Mouse (Mus musculus): ENCODE measurements at regions not wholly inside any gene's neighbourhood (a gene's known extent, or its start where the extent isn't known, plus 50 kb on each side); places are given as distances from the start of the nearest gene placed in this dataset.

DNA sequence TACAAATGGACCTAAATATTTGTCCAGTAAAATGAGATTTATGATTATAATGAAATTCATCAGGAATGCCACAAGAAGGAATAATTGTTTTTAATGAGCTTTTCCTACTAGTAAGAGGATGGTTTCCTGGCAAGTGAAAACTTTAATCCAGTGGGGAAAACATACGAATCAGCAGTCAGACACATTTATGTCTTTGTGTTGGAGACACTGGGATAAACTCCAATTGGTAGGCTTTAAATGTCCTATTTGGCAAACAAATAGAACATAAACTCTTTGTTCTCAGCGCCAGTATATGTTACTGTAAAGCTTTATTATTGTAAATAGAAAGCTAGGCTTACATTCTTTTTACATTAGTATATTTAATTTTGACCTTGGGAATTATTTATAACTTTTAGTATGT lies 127.0 kb downstream of the Gm5447 start:
- 0 out of 2 replicates have a peak, but pooled peaks cover 2% of the 10 kb centered on the region for H3K4me1 ChIP-seq
- H3K36me3 ChIP-seq: no peaks in the 10 kb centered on the region
- H3K9ac ChIP-seq: no peak overlapping the region
- no peak overlapping the region for H3K4me2 ChIP-seq
- no peak overlapping the region for H3K27ac ChIP-seq
- 43% methylated on average over 2 of the region's 2 CpGs for WGBS
- H3K4me3 ChIP-seq: no peak overlapping the region
- H3K27me3 ChIP-seq: no peaks in the 10 kb centered on the region
- H3K9me3 ChIP-seq: no peaks in the 10 kb centered on the region
- peak; percentile 57; the same call in 1 of the 2 replicates for ATAC-seq (ENCODE audit: borderline replicate concordance, extremely low read depth, low FRiP score, low TSS enrichment)

DNA sequence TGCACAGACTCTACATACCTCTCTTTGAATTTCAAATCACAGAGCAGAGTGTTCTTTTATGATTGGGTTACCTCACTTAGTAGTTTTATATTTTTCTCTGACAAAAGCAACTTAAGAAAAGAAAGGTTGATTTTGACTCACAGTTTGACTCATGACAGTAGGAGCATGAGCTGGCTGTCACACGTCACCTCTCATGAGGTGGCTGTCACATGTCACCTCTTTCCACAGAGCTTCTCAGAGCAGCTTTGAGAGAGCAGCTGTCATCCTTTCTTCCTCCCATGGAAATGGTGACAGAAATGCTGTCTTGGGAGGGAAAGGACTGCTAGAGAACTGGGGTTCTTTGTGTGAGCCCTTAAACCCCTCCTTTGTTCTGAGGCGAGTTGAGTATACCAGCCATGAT lies 133.4 kb downstream of the Gm5447 start:
- no peak for ATAC-seq (ENCODE audit: borderline replicate concordance, extremely low read depth, low FRiP score, low TSS enrichment)

DNA sequence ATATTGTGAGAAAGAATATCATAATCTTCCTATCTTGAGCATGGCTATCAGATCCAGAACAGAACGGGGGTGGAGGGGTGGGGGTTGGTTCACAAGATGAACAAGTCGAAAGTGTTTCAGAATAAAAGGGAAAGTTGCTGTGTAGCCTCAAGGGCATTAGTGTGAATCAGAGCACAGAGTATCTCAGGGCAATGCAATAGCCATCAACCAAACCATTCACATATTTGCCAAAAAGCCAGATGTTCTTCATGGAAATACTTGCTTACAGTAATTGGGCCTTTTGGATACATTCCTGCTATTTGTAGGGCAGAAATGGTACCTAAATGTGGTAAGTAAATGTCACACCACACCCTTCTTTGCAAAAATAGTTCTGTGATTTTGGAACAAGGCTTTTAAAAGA lies 135.2 kb downstream of the Gm5447 start:
- 60% methylated on average over 2 of the region's 2 CpGs for WGBS
- Histone ChIP-seq H3K27ac (no peak overlapping the region), H3K9me3 (no peaks in the 10 kb centered on the region), H3K4me2 (no peak overlapping the region), H3K27me3 (no peaks in the 10 kb centered on the region), H3K36me3 (no peaks in the 10 kb centered on the region), H3K9ac (no peak overlapping the region), H3K4me3 (no peak overlapping the region), H3K4me1 (no peaks in the 10 kb centered on the region)
- ATAC-seq (ENCODE audit: borderline replicate concordance, extremely low read depth, low FRiP score, low TSS enrichment): no peak

More for the DNA sequence above, 133.4 kb downstream of the Gm5447 start:
- Histone ChIP-seq H3K27ac (no peak overlapping the region), H3K27me3 (no peaks in the 10 kb centered on the region), H3K36me3 (no peaks in the 10 kb centered on the region), H3K4me1 (no peaks in the 10 kb centered on the region), H3K9me3 (no peaks in the 10 kb centered on the region), H3K4me2 (no peak overlapping the region), H3K4me3 (no peak overlapping the region), H3K9ac (no peak overlapping the region)
- 61% methylated on average over 2 of the region's 2 CpGs for WGBS

DNA sequence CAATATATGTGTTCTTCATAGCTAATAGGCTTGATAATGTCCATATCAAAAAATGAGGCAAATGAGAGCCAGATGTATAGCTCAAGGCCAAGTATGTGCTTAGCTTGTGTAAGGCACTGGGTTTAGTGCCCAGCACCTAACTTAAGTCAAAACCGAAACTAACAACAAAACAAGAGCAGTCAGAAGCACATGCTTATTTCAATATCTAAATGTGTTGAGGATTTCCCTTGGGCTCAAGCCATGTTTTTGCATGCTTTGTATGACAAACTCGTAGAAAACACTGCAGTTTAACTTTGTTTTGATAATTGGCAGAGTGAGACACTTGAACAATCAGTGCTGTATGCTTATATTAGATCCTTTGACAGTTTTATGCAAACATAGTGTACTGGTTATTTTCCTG lies 148.7 kb downstream of the Gm5447 start:
- 28% methylated on average over 2 of the region's 2 CpGs for WGBS
- ATAC-seq (ENCODE audit: borderline replicate concordance, extremely low read depth, low FRiP score, low TSS enrichment): peak; percentile 52; the same call in 1 of the 2 replicates
- H3K9me3 ChIP-seq: no peaks in the 10 kb centered on the region
- H3K9ac ChIP-seq: no peak overlapping the region
- H3K36me3 ChIP-seq: no peaks in the 10 kb centered on the region
- no peaks in the 10 kb centered on the region for H3K27me3 ChIP-seq
- H3K4me3 ChIP-seq: no peak overlapping the region
- no peak overlapping the region for H3K4me2 ChIP-seq
- H3K4me1 ChIP-seq: no peaks in the 10 kb centered on the region
- peak overlapping the region; percentile 44; the same call in 1 of the 2 replicates for H3K27ac ChIP-seq

DNA sequence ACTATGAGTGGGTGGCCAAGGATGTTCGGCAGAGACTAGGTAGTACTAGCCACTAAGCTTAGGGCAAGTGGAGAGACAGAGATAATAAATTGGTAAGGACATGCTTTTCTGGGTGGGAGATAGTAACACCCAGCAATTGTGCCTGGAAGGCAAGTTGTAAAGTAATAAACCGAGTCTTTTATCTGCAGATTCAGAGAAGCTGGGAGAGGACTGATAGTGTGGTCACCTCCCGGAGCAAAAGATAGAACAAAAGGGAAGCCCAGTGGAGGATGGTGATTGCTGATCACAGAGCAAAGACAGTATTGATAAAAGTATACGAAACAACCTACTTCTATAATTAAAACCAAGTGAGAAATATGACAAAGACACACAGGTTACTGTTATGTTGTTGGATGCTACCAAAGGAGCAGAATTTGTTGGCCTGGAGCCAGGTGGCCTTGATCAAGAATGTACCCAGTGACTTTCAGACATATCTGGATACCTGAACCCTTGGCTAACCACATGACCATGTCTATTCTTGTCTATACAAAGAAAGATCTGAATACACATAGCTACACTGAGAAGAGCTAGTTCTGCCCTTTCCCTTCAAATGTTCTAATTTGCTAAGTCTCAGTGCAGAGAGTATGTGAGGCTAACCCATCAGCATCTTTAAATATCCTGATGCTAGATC lies 150.7 kb downstream of the Gm5447 start:
- Histone ChIP-seq H3K9ac (no peak overlapping the region), H3K4me2 (no peak overlapping the region), H3K27ac (no peak overlapping the region), H3K9me3 (no peaks in the 10 kb centered on the region), H3K4me3 (no peak overlapping the region), H3K4me1 (no peaks in the 10 kb centered on the region), H3K36me3 (no peaks in the 10 kb centered on the region), H3K27me3 (no peaks in the 10 kb centered on the region)
- 82% methylated on average over 4 of the region's 4 CpGs for WGBS
- ATAC-seq (ENCODE audit: borderline replicate concordance, extremely low read depth, low FRiP score, low TSS enrichment): no peak

DNA sequence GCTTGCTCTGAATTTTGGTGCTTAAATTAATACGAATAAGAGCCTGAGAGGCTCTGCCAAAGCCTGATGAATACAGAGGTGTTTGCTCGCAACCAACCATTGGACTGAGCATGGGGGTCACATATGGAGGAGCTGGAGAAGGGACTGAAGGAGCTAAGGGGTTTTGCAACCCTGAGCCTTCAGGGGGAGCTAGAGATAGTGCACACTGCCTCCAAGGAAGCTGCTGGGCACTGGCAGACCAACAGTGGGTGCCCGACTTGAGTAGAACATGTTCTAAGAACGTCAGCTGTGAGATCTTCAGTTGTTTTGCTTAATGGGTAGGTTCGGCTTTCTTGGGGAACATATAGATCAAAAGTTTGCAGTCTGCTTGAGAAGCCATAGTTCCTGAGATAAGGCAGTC lies 158.5 kb downstream of the Gm5447 start:
- H3K27me3 ChIP-seq: no peaks in the 10 kb centered on the region
- no peak overlapping the region for H3K4me2 ChIP-seq
- WGBS: 90% methylated on average over 5 of the region's 5 CpGs
- H3K36me3 ChIP-seq: no peaks in the 10 kb centered on the region
- no peak for ATAC-seq (ENCODE audit: borderline replicate concordance, extremely low read depth, low FRiP score, low TSS enrichment)
- no peaks in the 10 kb centered on the region for H3K9me3 ChIP-seq
- no peaks in the 10 kb centered on the region for H3K4me1 ChIP-seq
- no peak overlapping the region for H3K4me3 ChIP-seq
- H3K27ac ChIP-seq: no peak overlapping the region
- H3K9ac ChIP-seq: no peak overlapping the region

DNA sequence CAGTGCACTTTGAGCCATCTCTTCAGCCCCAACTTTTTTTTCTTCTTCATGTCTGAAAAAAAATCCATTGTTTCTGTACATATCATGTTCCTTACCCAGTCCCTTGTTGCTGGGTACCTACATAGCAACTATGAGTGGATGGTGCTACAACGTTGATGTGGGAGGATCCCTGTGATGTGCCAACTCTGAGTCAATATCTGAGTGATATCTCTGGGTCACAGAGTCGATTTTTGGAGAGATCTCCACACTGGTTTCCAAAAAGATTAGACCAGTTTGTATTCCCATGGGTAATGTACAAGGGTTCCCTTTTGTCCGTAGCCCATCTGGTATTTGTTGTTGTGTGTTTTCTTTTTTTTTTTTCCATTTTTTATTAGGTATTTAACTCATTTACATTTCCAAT lies 165.7 kb downstream of the Gm5447 start:
- no peak overlapping the region for H3K9ac ChIP-seq
- H3K4me2 ChIP-seq: no peak overlapping the region
- no peak overlapping the region for H3K27ac ChIP-seq
- H3K4me3 ChIP-seq: no peak overlapping the region
- no peak for ATAC-seq (ENCODE audit: borderline replicate concordance, extremely low read depth, low FRiP score, low TSS enrichment)
- H3K9me3 ChIP-seq: no peaks in the 10 kb centered on the region
- 76% methylated on average over 3 of the region's 3 CpGs for WGBS
- no peaks in the 10 kb centered on the region for H3K4me1 ChIP-seq
- H3K27me3 ChIP-seq: no peaks in the 10 kb centered on the region
- H3K36me3 ChIP-seq: no peaks in the 10 kb centered on the region

DNA sequence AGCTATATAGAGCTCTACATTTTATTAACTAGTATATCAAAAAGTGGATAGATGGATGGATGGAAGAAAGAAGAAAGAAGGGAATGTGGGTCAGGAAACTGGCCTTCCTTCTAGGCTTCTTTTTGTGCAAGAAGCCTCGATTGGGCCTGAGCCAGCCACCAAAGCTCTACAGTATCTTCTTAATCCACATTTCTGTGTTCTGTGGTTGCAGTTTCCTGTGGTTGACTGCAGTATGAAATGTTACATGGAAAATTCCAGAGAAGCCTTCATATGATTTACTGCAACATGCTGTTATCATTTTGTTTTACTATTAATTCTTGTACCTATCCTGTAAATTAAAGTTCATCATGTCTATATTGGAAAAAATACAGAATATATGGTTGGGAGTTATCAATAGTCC lies 173.3 kb downstream of the Gm5447 start:
- no peak overlapping the region for H3K4me3 ChIP-seq
- no peaks in the 10 kb centered on the region for H3K4me1 ChIP-seq
- no peaks in the 10 kb centered on the region for H3K27me3 ChIP-seq
- no peak overlapping the region for H3K9ac ChIP-seq
- no peak overlapping the region for H3K27ac ChIP-seq
- ATAC-seq (ENCODE audit: borderline replicate concordance, extremely low read depth, low FRiP score, low TSS enrichment): no peak
- no peaks in the 10 kb centered on the region for H3K36me3 ChIP-seq
- H3K4me2 ChIP-seq: no peak overlapping the region
- H3K9me3 ChIP-seq: no peaks in the 10 kb centered on the region
- 58% methylated on average over 1 of the region's 1 CpGs for WGBS

DNA sequence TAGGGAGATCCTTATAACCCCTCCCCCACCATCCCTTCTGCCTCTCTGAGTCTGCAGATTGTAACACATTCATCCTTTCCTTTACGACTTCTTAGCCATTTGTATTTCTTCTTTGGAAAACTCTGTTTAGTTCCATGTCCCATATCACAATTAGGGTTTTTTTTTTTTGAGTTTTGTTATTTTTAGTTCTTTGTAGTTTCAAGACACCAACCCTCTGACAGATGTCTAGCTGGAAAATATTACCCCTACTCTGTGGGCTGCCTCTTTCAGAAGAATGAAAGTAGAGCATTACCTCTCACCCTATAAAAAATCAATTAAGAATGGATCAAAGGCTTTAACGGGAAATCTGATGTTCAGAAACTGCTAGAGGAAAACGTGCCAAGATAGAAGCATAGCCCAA lies 180.1 kb downstream of the Gm5447 start:
- Histone ChIP-seq H3K27me3 (no peaks in the 10 kb centered on the region), H3K9ac (no peak overlapping the region), H3K4me1 (no peaks in the 10 kb centered on the region), H3K9me3 (no peaks in the 10 kb centered on the region), H3K4me3 (no peak overlapping the region), H3K4me2 (no peak overlapping the region), H3K36me3 (no peaks in the 10 kb centered on the region), H3K27ac (no peak overlapping the region)
- ATAC-seq (ENCODE audit: borderline replicate concordance, extremely low read depth, low FRiP score, low TSS enrichment): no peak
- 33% methylated on average over 3 of the region's 3 CpGs for WGBS

DNA sequence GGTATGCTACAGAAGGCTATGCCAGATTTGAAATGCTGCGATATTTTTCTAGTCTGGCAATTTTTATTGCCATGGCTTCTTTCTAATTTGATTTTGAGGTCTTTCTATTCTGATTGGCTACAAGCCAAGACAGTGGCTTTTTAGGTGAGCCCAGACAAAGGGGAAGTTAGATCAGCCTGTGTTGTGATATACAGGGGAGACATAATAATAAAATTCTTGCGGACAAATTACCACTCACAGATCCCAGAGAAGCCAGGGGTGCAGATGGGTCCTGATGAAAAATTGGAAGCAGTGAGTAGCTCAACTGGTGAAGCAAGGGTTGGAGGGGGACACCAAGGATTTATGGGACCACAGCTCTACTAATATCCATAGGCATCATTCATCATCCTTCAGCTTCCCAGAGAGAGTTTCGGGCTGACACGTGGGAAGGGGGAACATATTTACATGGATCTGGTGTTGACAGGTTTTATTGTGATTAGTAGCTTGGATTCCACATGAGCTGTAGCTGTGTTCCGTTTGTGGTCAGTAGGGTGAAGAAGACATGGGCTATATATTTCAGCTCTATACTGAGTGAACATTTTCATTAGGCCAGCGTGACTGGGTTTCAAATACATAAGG lies 190.0 kb downstream of the Gm5447 start:
- H3K9ac ChIP-seq: no peak overlapping the region
- H3K9me3 ChIP-seq: no peaks in the 10 kb centered on the region
- H3K4me3 ChIP-seq: no peak overlapping the region
- H3K27ac ChIP-seq: no peak overlapping the region
- WGBS: 67% methylated on average over 6 of the region's 6 CpGs
- H3K4me1 ChIP-seq: peaks cover 25% of the 10 kb centered on the region
- H3K36me3 ChIP-seq: no peaks in the 10 kb centered on the region
- H3K4me2 ChIP-seq: no peak overlapping the region
- no peak for ATAC-seq (ENCODE audit: borderline replicate concordance, extremely low read depth, low FRiP score, low TSS enrichment)
- H3K27me3 ChIP-seq: no peaks in the 10 kb centered on the region

DNA sequence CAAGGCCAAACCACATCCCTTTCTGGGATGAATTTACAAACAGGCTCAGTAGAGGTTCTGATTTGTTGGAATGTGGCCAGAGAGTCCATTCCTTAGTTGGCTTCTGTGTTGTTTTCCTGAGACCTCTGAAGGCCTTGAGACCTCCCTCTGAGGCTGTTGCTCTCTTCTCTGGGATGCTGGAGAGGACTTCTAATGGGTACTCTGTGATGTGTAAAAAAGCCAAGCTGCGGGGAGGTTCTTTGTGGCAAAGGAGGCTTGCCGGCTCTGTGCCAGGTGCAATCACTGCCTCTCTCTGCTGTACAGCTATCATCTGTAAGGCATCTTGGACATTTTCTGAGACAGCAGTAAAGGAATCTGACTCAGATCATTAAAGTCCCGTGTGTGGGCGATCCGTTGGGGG lies 192.3 kb downstream of the Gm5447 start:
- no peak overlapping the region for H3K27ac ChIP-seq
- H3K4me3 ChIP-seq: no peak overlapping the region
- no peaks in the 10 kb centered on the region for H3K36me3 ChIP-seq
- no peak overlapping the region for H3K9ac ChIP-seq
- H3K4me1 ChIP-seq: peaks cover 25% of the 10 kb centered on the region
- peak; percentile 62 for ATAC-seq (ENCODE audit: borderline replicate concordance, extremely low read depth, low FRiP score, low TSS enrichment)
- 42% methylated on average over 5 of the region's 5 CpGs for WGBS
- H3K27me3 ChIP-seq: no peaks in the 10 kb centered on the region
- H3K9me3 ChIP-seq: no peaks in the 10 kb centered on the region
- H3K4me2 ChIP-seq: no peak overlapping the region

DNA sequence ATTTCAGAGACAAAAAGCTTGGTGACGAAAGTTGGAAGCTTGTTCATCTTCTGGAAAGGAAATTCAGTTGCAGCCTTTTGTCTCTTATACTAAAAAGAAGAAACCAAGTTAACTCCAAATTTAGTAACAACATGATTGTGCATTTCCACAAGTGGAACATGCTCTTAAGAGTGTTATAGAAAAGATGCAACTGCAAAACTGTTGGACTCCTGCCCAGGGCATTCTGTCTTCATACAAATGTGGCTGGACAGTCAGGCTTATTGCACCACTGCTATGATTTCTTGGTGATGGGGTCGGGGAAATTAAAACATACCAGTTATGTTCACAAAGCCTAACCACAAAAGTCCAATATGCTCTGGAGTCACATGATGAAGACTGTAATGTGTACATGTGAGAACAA lies 194.8 kb downstream of the Gm5447 start:
- Histone ChIP-seq H3K36me3 (no peaks in the 10 kb centered on the region), H3K27ac (peak overlapping the region; percentile 65), H3K4me2 (no peak overlapping the region), H3K27me3 (no peaks in the 10 kb centered on the region), H3K9me3 (no peaks in the 10 kb centered on the region), H3K4me1 (peaks cover 22% of the 10 kb centered on the region), H3K9ac (no peak overlapping the region), H3K4me3 (no peak overlapping the region)
- peak; percentile 49; the same call in 1 of the 2 replicates for ATAC-seq (ENCODE audit: borderline replicate concordance, extremely low read depth, low FRiP score, low TSS enrichment)
- 41% methylated on average over 2 of the region's 2 CpGs for WGBS

Data from lung, embryonic 15.5 days (tissue).